Mouse (Mus musculus): ENCODE measurements around the gene Grk2.
A peak's percentile ranks its signal among the peaks of the same experiment; 100 is the strongest.

Grk2 gene

DNA sequence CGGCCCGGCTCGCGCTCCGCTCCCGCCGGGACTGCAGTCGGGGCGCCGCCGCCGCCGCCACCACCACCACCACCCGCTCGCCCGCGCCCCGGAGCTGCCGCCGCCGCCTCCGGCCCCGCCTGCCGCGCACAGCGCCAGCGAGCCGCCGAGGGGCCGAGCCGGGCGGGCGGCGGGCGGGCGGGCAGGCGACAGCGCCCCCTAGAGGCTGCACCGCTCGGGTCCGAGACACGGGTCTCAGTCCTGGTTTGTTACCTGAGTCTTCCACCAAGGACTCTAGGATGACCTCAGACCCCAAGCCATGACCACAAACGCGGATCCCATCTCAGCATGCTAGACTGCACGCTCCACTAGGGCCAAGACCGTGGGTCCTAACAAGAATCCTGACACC, at the start of gene Grk2:
Grk2 (minus strand) TSS at position 33 of the 388 bp plus-strand sequence.
- peak; percentile 74 for DNase-seq (ENCODE audit: low spot score)

DNA sequence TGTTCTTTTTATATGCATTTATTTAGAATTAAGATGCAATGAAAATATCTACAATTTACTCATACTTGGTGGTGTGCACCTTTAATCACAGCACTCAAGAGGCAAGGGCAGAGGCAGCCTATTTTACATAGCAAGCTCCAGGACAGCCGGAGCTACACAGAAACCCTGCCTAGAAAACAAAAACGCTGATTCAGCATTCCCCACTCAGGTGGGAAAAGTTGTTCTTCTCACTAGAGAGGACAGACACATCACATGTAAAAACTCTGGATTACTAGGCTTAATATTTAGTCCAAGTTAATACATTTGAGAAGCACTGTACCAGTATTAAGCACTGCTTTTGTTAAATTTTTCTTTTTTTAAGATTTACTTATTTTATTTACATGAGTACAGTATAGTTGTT, 43.4 kb upstream of the Grk2 start:
- no peak for DNase-seq (ENCODE audit: low spot score)

DNA sequence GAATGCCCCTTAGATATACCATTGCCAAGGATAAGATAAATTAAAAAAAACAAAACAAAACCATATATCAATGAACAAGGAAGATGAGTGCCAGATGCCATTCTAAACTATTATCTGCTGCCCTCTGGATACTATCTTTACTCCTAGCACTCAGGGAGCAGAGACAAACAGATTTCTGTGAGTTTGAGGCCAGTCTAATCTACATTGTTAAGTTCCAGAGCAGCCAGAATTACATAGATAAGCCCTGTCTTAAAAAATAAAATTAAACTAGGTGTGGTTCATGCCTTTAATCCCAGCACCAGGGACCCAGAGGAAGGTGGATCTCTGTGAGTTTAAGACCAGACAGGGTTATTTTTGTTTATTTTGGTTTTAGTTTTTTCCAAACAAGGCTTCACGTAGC, 40.5 kb upstream of the Grk2 start:
- no peak for DNase-seq (ENCODE audit: low spot score)

DNA sequence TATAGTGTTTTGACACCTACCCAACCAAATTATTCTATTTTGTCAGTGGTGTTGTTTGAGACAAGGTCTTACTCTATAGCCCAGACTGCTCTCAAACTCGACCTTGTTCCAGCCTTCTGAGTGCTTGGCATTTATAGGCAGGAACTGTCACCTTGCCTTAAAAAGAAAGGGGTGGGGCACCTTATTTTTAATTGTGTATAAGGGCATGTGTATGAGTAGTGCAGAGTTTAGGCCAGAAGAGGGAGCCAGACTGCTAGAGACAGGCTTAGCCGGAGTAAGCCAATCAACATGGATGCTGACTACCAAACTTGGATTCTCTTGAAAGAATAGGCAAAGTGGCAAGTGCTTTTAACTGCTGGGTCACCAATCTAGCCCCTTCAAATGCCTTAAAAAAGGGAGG, 32.1 kb upstream of the Grk2 start:
- peak; percentile 82 for DNase-seq (ENCODE audit: low spot score)

DNA sequence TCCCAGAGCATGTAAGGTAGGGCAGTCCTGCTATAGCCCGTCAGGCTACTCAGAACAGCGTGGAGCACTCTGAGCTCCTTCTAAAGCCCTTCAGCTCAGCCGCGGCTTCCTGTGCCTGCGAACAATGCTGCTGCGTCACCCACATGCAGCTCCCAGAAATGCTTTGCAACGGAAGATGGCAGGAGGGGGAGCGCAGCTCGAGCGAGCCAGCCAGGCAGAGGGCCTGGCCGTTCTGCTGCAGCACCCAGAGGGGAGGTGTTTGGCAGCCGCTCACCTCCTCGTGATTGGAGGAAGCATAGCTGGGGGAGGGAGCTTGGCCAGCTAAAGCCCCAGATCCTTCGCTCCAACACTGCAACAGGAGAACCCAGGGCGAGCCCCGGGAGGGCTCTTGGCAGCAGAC, 27.8 kb upstream of the Grk2 start:
- DNase-seq (ENCODE audit: low spot score): peak; percentile 91

DNA sequence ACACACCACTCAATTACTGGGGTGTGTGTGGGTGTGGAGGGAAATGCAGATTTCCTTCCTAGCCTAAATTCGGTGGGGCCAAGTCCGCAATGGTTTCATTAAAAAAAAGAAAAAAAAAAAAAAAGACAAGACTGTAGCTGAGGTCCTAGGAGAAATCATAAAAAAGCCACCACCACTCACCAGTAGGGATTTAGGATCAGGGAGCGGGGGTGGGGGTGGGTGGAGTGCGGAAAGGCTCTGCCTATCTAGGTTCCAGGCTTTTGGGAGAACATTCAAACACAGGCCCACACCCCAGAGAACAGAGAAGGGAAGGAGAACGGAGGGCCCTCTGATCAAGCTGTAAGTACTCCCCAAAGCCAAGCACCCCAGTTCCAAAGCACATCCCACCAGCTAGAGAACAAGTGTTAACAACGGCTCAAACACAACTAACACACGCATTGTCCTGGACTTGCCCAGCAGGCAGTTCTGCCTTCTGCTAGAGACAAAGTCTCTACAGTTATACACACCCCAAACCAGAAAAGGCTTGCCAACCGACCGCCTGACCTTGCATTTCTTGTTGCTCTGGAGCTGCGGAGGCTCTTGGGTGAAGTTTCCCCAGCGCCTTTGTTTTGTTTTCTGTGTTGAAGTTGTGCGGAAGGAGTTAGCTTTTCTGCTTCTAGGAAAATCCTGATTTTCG, 27.2 kb upstream of the Grk2 start:
- no peak for DNase-seq (ENCODE audit: low spot score)

DNA sequence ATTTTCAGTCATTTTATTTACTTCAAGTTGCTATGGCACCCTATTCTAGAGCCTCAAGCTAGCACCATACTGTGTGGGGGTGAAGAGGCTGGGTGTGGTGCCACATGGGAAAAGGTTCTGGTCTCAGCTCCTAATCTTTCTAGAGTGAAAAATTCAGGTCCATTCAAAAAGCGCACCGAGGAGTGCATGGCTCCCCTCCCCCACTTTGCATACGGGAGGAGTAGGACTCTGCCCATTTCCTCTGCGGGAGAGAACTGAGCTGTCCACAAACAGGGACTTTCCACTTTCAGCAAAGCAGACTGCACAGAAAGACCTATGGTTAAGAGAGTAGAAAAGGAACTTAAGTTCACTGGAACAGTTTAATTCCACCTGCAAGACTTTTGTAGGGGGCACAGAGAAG, 26.6 kb upstream of the Grk2 start:
- DNase-seq (ENCODE audit: low spot score): peak; percentile 75

DNA sequence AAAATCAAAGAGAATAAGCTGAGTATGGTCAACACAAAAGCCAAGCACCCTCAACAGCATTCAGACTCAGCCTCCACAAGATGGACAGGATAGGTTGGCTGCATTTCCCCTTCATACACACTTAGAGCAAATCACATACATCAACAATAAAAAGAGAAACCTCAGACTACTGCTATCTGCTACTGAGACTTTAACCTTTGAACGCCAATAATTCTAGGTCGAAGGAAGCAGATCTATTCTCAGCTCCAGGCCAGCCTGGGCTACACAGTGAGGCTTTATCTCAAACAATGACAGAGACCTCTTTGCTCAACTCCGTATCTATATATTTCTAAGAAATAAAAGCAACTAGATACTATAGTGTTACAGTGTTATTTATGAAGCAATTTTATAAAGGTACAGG, 25.3 kb upstream of the Grk2 start:
- DNase-seq (ENCODE audit: low spot score): no peak

DNA sequence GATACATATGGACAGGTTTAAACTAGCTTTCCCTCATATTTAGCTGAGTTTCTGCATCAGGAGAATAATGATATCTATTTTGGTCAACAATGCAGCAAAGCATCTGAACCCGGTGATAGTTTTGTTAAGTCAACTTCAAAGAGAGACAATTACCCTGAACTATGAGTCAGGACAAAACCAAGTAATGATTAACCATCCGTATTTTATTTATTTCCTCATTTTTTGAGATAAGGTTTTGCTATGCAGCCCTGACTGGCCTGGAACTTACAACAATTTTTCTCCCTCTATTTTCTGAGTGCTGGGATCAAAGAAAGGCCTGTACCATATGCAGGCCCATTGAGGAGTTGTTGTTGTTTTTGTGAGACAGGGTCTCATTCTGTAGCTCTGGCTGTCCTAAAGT, 24.6 kb upstream of the Grk2 start:
- no peak for DNase-seq (ENCODE audit: low spot score)

DNA sequence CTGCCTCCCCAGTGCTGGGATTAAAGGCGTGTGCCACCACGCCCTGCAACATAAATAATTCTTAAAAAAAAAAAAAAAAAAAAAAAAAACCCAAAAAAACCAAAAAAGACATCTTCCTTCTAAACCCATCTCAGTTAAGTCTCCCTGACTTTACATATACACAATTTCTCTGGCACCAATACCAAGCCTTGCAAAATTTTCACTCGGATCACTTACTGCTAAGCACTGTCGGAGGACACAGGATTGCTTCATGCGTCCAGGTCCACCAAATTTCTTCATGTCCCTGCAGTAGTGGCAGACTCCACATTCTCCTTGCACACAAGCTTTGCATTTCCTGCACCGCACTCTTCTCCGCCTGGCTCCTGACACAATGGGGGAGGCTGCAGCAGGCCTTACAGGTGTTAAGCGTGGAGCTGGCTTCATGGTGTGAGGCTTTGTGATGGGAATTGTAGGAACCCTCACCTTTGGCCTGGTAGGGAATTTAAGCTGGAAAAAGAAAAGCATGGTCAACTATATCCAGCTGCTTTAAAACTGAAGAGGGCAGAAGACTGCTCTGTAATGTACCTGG, 22.8 kb upstream of the Grk2 start:
- DNase-seq (ENCODE audit: low spot score): no peak

DNA sequence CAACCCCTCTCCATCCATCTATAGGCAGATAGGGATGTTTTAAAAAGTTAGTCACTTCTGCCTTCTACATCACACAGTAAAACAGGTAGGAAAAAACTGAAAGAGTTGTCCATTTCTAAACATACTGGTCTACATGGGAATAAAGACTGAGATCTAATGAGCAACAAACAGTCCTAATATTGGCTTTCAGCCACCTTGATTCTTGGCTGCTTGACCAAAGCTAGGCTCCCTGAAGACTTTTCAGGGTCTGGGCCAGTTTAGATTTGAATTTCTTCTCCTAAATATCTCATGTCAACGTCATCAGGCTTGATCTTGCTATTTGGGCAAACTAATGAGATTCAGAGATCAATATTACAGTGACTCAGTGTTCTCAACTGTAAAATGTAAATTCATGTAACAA, 20.9 kb upstream of the Grk2 start:
- no peak for DNase-seq (ENCODE audit: low spot score)

DNA sequence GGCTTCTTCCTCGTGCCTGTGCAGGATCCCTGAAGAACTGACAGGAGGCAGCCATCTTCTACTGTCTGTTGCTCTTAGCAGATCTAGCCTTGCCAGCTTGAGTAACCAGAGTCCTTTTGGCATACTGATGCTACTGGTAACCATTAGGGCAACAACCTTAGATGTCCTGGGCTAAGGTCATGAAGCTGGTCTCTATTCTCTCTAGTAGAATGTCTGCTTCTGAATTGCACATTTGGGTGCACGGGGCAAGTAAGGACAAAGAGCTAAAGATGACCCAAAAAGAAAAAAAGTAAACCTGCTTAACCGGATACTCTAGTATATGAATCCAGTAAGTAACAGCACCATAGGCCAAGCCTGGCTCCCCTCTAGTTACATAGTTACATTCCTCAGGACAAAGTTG, 20.1 kb upstream of the Grk2 start:
- no peak for DNase-seq (ENCODE audit: low spot score)

DNA sequence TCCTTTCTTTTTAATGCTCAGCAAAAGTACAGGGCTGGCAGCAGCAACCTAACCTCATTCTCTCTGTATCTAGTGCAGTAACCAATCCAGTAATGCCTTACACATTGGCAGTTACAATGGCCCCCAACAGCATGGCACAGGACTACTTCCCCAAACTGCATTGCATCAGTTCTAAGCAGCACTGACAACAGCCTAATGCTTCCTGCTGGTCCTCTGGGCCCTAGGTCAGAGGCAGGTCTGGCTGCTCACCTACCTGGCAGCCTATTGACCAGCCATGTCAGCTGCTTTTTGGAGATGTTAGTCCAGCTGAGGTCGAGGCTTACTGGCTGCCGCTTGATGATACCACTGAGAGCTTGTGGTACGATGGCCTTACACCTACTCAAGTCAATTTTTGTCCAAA, 16.1 kb upstream of the Grk2 start:
- DNase-seq (ENCODE audit: low spot score): no peak

DNA sequence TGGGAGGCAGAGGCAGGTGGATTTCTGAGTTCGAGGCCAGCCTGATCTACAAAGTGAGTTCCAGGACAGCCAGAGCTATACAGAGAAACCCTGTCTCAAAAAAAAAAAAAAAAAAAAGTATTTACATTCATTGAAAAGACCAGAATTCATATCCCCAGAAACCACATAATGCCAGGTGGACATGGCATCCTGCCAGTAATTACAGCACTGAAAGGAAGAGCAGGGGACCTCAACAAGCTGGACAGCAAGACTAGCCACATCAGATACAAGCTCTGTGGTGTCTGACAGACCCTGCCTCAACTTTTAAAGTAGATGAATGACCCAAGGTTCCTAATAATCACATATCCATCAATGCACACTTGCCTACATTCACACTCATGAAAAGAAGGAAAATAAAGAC, 15.6 kb upstream of the Grk2 start:
- no peak for DNase-seq (ENCODE audit: low spot score)

DNA sequence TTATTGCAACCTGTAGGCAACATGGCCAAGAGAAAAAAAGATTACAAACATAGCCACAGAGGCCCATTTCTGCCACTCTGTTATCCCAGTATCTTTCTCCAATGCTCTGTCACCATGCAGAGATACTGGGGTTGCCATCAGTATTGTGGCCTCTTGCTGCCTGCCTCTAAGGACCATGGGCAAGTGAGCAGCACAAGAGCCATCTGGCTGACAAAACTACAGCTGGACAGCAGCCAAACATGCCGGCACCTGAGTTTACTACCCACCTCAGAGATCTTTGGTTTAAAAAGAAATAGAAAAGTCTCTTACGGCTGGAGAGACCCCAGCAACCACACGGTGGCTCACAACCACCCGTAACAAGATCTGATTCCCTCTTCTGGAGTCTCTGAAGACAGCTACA, 13.2 kb upstream of the Grk2 start:
- no peak for DNase-seq (ENCODE audit: low spot score)

DNA sequence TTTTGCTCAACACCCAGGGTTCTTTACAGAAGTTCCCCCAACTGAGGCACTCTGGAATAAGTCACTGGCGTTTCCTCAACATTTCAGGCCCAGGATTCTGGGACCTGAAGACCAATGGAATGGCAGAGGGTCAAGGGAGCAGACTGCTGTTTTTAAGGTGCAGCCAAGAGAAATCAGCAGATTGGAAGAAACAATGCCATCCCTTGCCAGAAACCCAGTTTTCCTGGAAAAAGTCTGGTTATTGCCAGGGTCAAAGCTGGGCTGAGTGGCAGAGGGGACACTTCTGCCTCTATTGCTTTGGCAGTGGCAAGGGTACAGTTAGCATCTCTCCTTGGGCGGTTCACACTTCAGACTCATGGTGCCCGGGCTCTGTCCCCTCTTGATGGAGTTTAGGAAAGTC, 11.2 kb upstream of the Grk2 start:
- DNase-seq (ENCODE audit: low spot score): no peak

DNA sequence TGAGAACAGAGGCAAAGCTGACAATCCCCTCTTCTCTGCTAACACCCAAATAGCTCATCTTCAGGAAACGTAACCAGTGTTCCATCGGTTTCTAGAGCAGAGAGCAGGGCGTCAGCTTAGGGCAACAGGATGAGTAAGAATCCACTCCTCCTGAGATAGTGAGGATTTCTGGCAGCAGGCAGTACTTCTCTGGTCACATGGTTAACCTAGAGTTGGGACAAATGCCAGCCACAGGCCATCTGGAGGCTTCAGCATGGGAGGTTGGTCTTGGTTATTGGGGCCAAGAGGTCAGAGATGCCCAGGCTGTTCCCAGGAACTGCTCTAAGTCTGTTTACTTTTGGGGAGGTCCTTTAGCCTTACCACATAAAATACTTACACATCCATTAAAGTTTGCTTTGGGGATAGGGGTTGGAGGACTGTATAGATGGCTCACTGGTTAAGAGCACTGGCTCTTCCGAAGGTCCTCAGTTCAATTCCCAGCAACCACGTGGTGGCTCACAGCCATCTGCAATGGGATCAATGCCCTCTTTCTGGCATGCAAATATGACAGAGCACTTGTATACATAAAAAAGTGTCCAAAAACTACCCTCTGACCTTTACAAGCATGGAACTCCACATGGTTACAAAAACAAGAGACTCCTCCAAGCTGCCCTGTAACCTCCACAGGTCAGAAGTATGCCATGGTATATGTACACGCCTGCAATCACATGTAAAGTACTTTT, 9.4 kb upstream of the Grk2 start:
- DNase-seq (ENCODE audit: low spot score): no peak

DNA sequence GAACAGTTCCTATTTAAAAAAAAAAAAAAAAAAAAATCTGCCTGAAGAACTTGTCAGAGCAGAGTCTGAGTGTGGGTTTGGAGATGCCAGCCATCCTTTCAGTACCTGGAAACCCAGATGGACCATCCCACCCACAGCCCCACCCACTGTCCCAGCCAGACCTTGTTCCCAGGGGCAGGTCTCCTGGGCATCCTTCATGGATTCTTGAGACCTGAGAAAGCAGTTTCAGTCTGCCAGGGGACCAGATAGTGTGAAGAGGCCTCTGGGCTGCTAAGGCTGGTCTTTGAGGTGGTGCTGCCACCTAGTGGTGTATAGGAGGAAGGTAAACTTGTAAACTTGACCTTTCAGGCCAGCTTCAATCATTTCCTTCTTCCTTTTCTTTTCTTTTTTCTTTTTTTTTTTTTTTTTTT, 3.8 kb upstream of the Grk2 start:
- peak; percentile 76 for DNase-seq (ENCODE audit: low spot score)

DNA sequence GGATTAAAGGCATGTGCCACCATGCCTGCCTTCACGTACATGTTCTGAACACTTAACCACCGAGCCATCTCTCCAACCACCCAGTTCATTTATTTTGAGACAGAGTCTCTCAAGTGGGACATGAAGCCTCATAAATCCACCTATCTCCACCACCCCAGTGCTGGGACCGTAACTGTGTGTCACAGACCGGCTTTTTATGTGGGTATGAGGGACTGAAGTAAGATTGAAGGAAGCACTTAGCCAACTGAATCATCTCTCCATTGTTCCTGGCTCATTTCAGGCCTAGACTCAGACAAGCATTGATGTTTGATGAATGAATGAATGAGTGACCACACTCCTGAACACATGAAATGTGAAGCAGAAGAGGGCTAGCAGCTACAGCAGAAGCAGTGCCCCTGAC, 3.3 kb upstream of the Grk2 start:
- DNase-seq (ENCODE audit: low spot score): no peak

DNA sequence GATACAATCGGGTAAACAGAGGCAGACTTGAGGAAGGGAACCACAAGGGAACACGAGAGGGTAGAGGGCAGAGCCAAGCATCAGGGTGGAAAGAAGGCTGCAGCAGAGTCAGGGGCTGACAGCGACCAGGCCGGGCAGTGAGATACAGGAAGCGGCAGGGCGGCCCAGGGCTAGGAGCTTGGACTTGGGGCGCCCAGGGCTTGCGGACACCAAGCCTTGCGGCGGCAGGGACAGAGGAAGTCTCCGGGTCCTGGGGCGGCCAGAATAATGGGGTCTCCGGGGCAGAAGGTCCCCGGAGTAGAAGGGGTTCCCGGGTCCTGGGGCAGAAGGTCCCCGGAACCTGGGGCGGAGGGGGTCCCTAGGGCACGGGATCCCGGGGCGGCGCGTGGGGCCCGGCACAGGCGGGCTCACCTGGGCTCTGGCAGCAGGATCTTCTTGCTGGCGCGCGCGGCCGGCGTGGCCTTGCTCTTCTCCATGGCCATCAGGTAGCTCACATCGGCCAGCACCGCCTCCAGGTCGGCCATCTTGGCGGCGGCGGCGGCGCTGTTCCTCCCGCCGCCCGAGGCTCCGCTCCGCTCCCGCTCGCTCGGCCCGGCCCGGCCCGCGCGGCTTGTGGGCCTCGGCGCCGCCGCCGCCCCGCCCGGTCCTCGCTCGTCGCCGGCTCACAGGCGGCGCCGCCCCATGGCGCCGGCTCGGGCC, 382 bp downstream of the Grk2 start:
- peak; percentile 40 for DNase-seq (ENCODE audit: low spot score)

DNA sequence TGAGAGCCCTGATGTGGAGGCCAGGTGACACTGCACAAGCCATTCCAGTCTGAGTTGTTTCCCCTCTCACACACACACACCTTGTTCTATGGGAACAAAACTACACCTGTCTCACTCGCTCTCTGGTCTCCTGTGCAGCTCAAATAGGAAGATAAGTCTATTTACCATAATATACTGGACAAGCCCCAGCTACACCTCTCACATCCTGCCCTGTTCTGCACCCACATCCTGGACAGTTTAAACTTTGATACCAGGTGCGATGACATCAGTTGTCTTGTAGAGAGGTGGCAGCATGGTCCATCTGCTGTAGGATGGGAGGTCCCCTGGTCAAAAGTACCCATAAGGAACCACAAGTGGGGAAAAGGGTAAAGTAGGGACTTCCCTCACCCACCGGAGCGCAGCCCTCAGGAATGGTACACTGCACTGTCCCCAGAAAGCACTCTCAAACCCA, 1.1 kb downstream of the Grk2 start:
- peak; percentile 53 for DNase-seq (ENCODE audit: low spot score)

DNA sequence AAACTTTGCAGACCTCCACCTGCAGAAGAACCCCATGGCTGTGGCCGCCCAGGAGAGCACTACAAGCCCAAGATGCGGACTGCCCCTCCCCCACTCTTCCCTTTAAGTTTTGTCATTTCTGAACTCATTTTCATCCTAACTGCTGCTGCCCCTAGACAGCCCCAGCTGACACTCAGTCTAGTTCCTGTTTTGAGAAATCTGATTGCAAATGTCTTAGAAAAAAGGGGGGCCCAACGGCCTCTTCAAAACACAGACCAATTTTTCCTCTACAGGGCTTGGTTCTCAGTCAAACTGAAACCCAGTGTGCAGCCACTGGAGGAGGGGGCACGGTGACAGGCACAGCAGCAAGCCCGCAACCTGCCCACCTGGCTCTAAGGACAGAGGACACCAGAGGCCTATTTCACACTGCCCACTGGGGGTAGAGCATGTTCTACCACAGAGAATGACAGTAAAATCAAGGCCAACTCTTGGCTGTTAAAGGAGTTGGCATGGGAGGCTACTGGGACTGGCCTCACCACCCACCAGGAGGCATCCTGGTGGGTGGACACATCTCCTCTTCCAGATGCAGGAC, 1.7 kb downstream of the Grk2 start:
- DNase-seq (ENCODE audit: low spot score): peak; percentile 19

DNA sequence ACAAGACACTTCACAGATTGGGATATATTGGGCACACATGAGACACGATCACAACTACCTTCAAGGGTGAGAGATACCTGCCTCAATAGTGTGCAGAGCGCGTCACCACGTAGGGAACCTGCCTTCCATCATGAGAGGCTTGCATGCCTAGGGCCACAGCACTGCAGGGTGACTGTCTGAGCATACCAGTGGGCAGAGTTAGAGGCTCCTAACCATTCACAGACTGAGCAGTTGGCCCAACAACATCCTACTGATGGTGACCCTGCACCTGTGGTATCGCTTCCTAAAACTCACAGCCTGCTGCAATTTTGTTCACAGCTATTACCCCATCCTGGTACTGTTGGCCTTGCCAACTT, 2.4 kb downstream of the Grk2 start:
- no peak for DNase-seq (ENCODE audit: low spot score)

Measured in T-cell, adult 2 months (primary cell).